Mouse (Mus musculus): ENCODE data around the gene Cacna1c. TPM values are rescaled to one million over a fixed set of nuclear protein-coding genes. Genes with fewer than 3 reads are reported as not detected.

Cacna1c gene
- polyA plus RNA-seq, 1 experiment from 2014 or later = 0.23 TPM

- Histone ChIP-seq H3K27ac (ENCODE audit: low read depth) (no peak overlapping the region), H3K9me3 (ENCODE audit: low read length) (no peaks in the 10 kb centered on the region), H3K9ac (replicated peaks) (no peak overlapping the region), H3K4me2 (ENCODE audit: low read depth, low read length) (no peak overlapping the region), H3K27me3 (ENCODE audit: insufficient read depth, low read length) (no peaks in the 10 kb centered on the region), H3K4me1 (ENCODE audit: insufficient read depth) (no peaks in the 10 kb centered on the region), H3K36me3 (replicated peaks; ENCODE audit: insufficient read depth, low read length) (no peaks in the 10 kb centered on the region), H3K4me3 (ENCODE audit: low read depth, low read length) (no peak overlapping the region)
- WGBS (ENCODE audit: insufficient replicate concordance) = 56% methylated on average over 3 of the region's 3 CpGs
- TF ChIP-seq CTCF (IDR thresholded peaks at IDR 0.05; ENCODE audit: low read depth) = no peak
- no peak for ATAC-seq
- DNase-seq = no peak
These were observed 329.3 kb downstream of the Cacna1c start for GRCm38 (mm10) chr6:118866889-118867288.

DNA sequence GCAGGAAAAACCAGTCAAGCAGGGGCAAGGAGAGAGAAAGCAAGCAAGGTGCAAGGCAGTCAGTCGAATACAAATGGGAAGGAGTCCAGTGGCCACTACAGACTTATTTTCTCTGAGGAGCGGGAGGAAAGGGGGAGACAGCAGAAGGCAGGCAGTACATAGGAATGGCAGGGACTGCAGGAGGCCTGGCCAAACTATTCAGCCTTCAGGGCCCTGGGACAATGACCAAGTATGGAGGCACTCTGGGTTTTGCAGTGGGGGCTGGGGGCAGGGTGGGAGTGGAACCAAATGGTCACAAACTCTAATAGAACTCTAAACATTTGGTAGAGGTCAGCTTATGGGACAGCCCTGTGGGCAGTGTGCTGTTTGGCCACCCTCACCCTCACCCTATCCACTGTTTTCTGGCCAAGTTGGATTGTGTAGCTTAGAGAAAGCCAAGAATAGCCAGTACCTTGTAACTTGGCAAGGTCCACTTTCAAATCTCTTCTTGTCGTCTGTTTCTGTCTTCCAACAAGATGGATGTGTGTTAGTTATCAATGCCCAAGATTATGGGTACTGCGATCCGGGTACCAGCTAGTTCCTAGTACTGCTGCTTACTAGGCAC, 330.3 kb downstream of the Cacna1c start:
- Histone ChIP-seq H3K4me1 (ENCODE audit: insufficient read depth) (no peaks in the 10 kb centered on the region), H3K27ac (ENCODE audit: low read depth) (no peak overlapping the region), H3K4me3 (ENCODE audit: low read depth, low read length) (no peak overlapping the region), H3K4me2 (ENCODE audit: low read depth, low read length) (no peak overlapping the region), H3K36me3 (replicated peaks; ENCODE audit: insufficient read depth, low read length) (no peaks in the 10 kb centered on the region), H3K9ac (replicated peaks) (no peak overlapping the region), H3K9me3 (ENCODE audit: low read length) (no peaks in the 10 kb centered on the region), H3K27me3 (ENCODE audit: insufficient read depth, low read length) (no peaks in the 10 kb centered on the region)
- TF ChIP-seq EP300 (IDR thresholded peaks at IDR 0.05; ENCODE audit: low read depth) (no peak), CTCF (IDR thresholded peaks at IDR 0.05; ENCODE audit: low read depth) (no peak)
- DNase-seq (no peak), ATAC-seq (no peak)
- WGBS (ENCODE audit: insufficient replicate concordance) = 76% methylated on average over 5 of the region's 5 CpGs

GRCm38 (mm10) chr6:118864696-118865620, 331.3 kb downstream of the Cacna1c start:
- no peak for DNase-seq
- Histone ChIP-seq H3K4me1 (ENCODE audit: insufficient read depth) (no peaks in the 10 kb centered on the region), H3K4me3 (ENCODE audit: low read depth, low read length) (no peak overlapping the region), H3K27me3 (ENCODE audit: insufficient read depth, low read length) (no peaks in the 10 kb centered on the region), H3K9me3 (ENCODE audit: low read length) (no peaks in the 10 kb centered on the region), H3K4me2 (ENCODE audit: low read depth, low read length) (no peak overlapping the region), H3K27ac (ENCODE audit: low read depth) (no peak overlapping the region), H3K36me3 (replicated peaks; ENCODE audit: insufficient read depth, low read length) (no peaks in the 10 kb centered on the region), H3K9ac (replicated peaks) (no peak overlapping the region)
- TF ChIP-seq CTCF (IDR thresholded peaks at IDR 0.05; ENCODE audit: low read depth) = no peak
- no peak for TF ChIP-seq EP300 (IDR thresholded peaks at IDR 0.05; ENCODE audit: low read depth)
- no peak for ATAC-seq
- WGBS (ENCODE audit: insufficient replicate concordance) = 53% methylated on average over 18 of the region's 18 CpGs

DNA sequence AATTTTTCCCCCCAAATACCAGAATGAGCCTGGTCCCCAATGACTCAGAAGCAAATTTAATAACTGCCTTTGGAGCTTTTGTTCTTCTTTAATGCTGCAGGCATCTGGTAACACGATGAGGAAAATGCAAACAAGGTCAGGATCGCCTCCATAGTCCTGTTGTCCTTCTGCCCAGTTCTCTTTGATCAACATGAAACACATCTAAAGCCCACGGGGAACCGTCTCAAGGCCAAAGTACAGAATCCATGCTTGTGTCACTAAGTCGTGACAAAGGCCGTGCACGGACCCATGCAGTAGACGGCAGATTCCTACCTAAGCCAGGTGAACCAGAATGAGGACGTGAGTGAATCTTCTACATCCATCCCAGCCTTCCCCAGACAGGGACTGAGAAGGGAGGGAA, 333.5 kb downstream of the Cacna1c start:
- H3K9ac ChIP-seq (replicated peaks) = no peak overlapping the region
- 65% methylated on average over 9 of the region's 9 CpGs for WGBS (ENCODE audit: insufficient replicate concordance)
- no peak for DNase-seq
- no peaks in the 10 kb centered on the region for H3K36me3 ChIP-seq (replicated peaks; ENCODE audit: insufficient read depth, low read length)
- no peaks in the 10 kb centered on the region for H3K4me1 ChIP-seq (ENCODE audit: insufficient read depth)
- ATAC-seq = no peak
- no peaks in the 10 kb centered on the region for H3K27me3 ChIP-seq (ENCODE audit: insufficient read depth, low read length)
- H3K9me3 ChIP-seq (ENCODE audit: low read length) = no peaks in the 10 kb centered on the region
- no peak overlapping the region for H3K4me2 ChIP-seq (ENCODE audit: low read depth, low read length)
- no peak overlapping the region for H3K27ac ChIP-seq (ENCODE audit: low read depth)
- no peak overlapping the region for H3K4me3 ChIP-seq (ENCODE audit: low read depth, low read length)
- TF ChIP-seq CTCF (IDR thresholded peaks at IDR 0.05; ENCODE audit: low read depth) (no peak), EP300 (IDR thresholded peaks at IDR 0.05; ENCODE audit: low read depth) (0 out of 2 replicates have a peak, but pooled peaks have one; percentile 19)

DNA sequence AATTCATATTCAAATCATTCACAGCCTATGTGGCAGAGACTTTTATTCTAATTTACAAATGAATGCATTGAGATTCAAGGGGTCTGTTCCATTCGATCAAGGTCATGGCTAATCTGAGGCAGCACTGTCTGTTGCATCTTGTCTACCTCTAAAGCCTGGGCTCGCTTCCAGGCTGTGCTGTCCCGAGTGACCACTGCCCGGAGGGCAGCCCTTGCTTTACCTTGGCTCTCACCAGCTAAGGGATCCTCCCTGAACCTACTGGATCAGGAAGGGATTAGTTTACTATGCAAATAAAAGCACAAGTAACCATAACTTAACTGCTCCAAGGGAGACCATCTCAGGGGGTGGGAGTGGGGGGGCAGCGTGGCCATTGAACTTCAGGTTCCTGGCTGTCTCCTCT, 334.1 kb downstream of the Cacna1c start:
- no peak for ATAC-seq
- no peaks in the 10 kb centered on the region for H3K27me3 ChIP-seq (ENCODE audit: insufficient read depth, low read length)
- no peak overlapping the region for H3K4me3 ChIP-seq (ENCODE audit: low read depth, low read length)
- H3K4me2 ChIP-seq (ENCODE audit: low read depth, low read length) = no peak overlapping the region
- no peak for TF ChIP-seq CTCF (IDR thresholded peaks at IDR 0.05; ENCODE audit: low read depth)
- no peaks in the 10 kb centered on the region for H3K4me1 ChIP-seq (ENCODE audit: insufficient read depth)
- DNase-seq = no peak
- no peak overlapping the region for H3K9ac ChIP-seq (replicated peaks)
- WGBS (ENCODE audit: insufficient replicate concordance) = 80% methylated on average over 5 of the region's 5 CpGs
- H3K27ac ChIP-seq (ENCODE audit: low read depth) = no peak overlapping the region
- H3K36me3 ChIP-seq (replicated peaks; ENCODE audit: insufficient read depth, low read length) = no peaks in the 10 kb centered on the region
- H3K9me3 ChIP-seq (ENCODE audit: low read length) = no peaks in the 10 kb centered on the region

- TF ChIP-seq CTCF (IDR thresholded peaks at IDR 0.05; ENCODE audit: low read depth) (no peak), EP300 (IDR thresholded peaks at IDR 0.05; ENCODE audit: low read depth) (no peak)
- Histone ChIP-seq H3K9ac (replicated peaks) (no peak overlapping the region), H3K4me2 (ENCODE audit: low read depth, low read length) (no peak overlapping the region), H3K27me3 (ENCODE audit: insufficient read depth, low read length) (no peaks in the 10 kb centered on the region), H3K4me1 (ENCODE audit: insufficient read depth) (no peaks in the 10 kb centered on the region), H3K36me3 (replicated peaks; ENCODE audit: insufficient read depth, low read length) (no peaks in the 10 kb centered on the region), H3K4me3 (ENCODE audit: low read depth, low read length) (no peak overlapping the region), H3K9me3 (ENCODE audit: low read length) (no peaks in the 10 kb centered on the region), H3K27ac (ENCODE audit: low read depth) (no peak overlapping the region)
- DNase-seq (no peak), ATAC-seq (no peak)
- WGBS (ENCODE audit: insufficient replicate concordance) = 41% methylated on average over 1 of the region's 1 CpGs
These were observed 337.8 kb downstream of the Cacna1c start for GRCm38 (mm10) chr6:118858431-118858830.

All from liver, postnatal 0 days (tissue).